Mouse (Mus musculus) activated CD4-positive, CD25-positive, alpha-beta regulatory T cell, adult 4 months (primary cell): ENCODE measurements around the gene Rccd1. TPM values are rescaled to one million over a fixed set of nuclear protein-coding genes. Genes with fewer than 3 reads are reported as not detected.

ENCODE experiments used
- ATAC-seq: one replicate; pipeline ENCODE4 v1.8.0; 2017
- polyA plus RNA-seq, 2 experiments: library from polyadenylated mRNA; unstranded; fragments of 100-300 nt; shearing (Covaris generic); gene quantifications; one replicate each; pipeline ENCODE4 v1.2.1; 2017

Rccd1 gene
- 1 to 10 TPM; 4.4 to 4.6 TPM for polyA plus RNA-seq

GRCm38 (mm10) chr7:80324043-80324815 lies at the start of gene Rccd1:
TSS of gene Rccd1 (minus strand) at chr7:80324454.
- ATAC-seq = peak; percentile 98

- ATAC-seq = no peak
These were observed 49.6 kb upstream of the Rccd1 start for GRCm38 (mm10) chr7:80373850-80374249.

- ATAC-seq = no peak
These were observed 49.1 kb upstream of the Rccd1 start for GRCm38 (mm10) chr7:80373352-80373751.

- no peak for ATAC-seq
These were observed 48.4 kb upstream of the Rccd1 start for GRCm38 (mm10) chr7:80372667-80373066.

- ATAC-seq = no peak
These were observed 47.9 kb upstream of the Rccd1 start for GRCm38 (mm10) chr7:80372166-80372565.

GRCm38 (mm10) chr7:80371041-80371751 lies 46.9 kb upstream of the Rccd1 start, which contains the start of gene Man2a2:
TSS of gene Man2a2 (minus strand) at chr7:80371375.
- peak; percentile 34 for ATAC-seq

GRCm38 (mm10) chr7:80370649-80371040 lies 46.4 kb upstream of the Rccd1 start:
- peak; percentile 78 for ATAC-seq

GRCm38 (mm10) chr7:80369967-80370431 lies 45.7 kb upstream of the Rccd1 start:
- peak; percentile 19 for ATAC-seq

- peak; percentile 5 for ATAC-seq
These were observed 45.2 kb upstream of the Rccd1 start for GRCm38 (mm10) chr7:80369461-80369860.

- peak; percentile 41 for ATAC-seq
These were observed 44.6 kb upstream of the Rccd1 start for GRCm38 (mm10) chr7:80368635-80369421.

GRCm38 (mm10) chr7:80368009-80368408 lies 43.8 kb upstream of the Rccd1 start:
- ATAC-seq = no peak

- no peak for ATAC-seq
These were observed 43.0 kb upstream of the Rccd1 start for GRCm38 (mm10) chr7:80367232-80367631.

GRCm38 (mm10) chr7:80365759-80366158 lies 41.5 kb upstream of the Rccd1 start:
- ATAC-seq = no peak

GRCm38 (mm10) chr7:80360435-80360834 lies 36.2 kb upstream of the Rccd1 start:
- no peak for ATAC-seq

GRCm38 (mm10) chr7:80358039-80358438 lies 33.8 kb upstream of the Rccd1 start:
- ATAC-seq = no peak

GRCm38 (mm10) chr7:80357156-80357555 lies 32.9 kb upstream of the Rccd1 start:
- ATAC-seq = no peak

- no peak for ATAC-seq
These were observed 32.1 kb upstream of the Rccd1 start for GRCm38 (mm10) chr7:80356351-80356750.

- no peak for ATAC-seq
These were observed 28.7 kb upstream of the Rccd1 start for GRCm38 (mm10) chr7:80352920-80353319.

GRCm38 (mm10) chr7:80350808-80351207 lies 26.6 kb upstream of the Rccd1 start:
- ATAC-seq = no peak

GRCm38 (mm10) chr7:80347670-80348586 lies 23.7 kb upstream of the Rccd1 start:
- ATAC-seq = no peak

GRCm38 (mm10) chr7:80346830-80347229 lies 22.6 kb upstream of the Rccd1 start:
- ATAC-seq = no peak

GRCm38 (mm10) chr7:80346173-80346572 lies 21.9 kb upstream of the Rccd1 start:
- ATAC-seq = no peak
